Mouse (Mus musculus) left cerebral cortex, postnatal 36 days (tissue): ENCODE results near the gene Kcne1l. TPM values are rescaled to one million over a fixed set of nuclear protein-coding genes. Genes with fewer than 3 reads are reported as not detected.

Experiments used
- DNase-seq, 2 experiments: peaks; one replicate each; pipeline ENCODE4 v3.0.0; 2021 to 2022; ENCODE audit warnings: low spot score in 2 of 2, mixed read lengths in 1 of 2
- intact Hi-C: fragments of 180-260 bp; cut with DNase I; formaldehyde crosslinking; loops from one replicate; pipeline ENCODE4 v1.15.1; 2025
- total RNA-seq, 2 experiments: library from RNA; stranded (reverse); gene quantifications; 2 replicates each; pipeline ENCODE4 v1.2.3; 2021

The Kcne1l gene
- total RNA-seq, result 1 to 10 TPM; 3.0 to 3.4 TPM

- intact Hi-C loops, result no loop called here
- DNase-seq, result no peak
These were observed at the start of gene Kcne1l for GRCm38 (mm10) chrX:142305869-142306581. Gene Kcne1l (minus strand): TSS chrX:142306294.

GRCm38 (mm10) chrX:142336207-142336606 lies 30.1 kb upstream of the Kcne1l start:
- intact Hi-C loops, result no loop called here
- no peak for DNase-seq

GRCm38 (mm10) chrX:142335502-142335901 lies 29.4 kb upstream of the Kcne1l start:
- intact Hi-C loops, result no loop called here
- DNase-seq, result no peak

GRCm38 (mm10) chrX:142325760-142326159 lies 19.7 kb upstream of the Kcne1l start:
- DNase-seq, result no peak
- intact Hi-C loops, result no loop called here

- intact Hi-C loops, result no loop called here
- DNase-seq, result no peak
These were observed 10.0 kb upstream of the Kcne1l start for GRCm38 (mm10) chrX:142316106-142316505.

GRCm38 (mm10) chrX:142315270-142315669 lies 9.2 kb upstream of the Kcne1l start:
- no peak for DNase-seq
- intact Hi-C loops, result loop anchor here (2.0 kb wide), 2 partner anchors 78 to 116 kb away; no protein-coding TSS in a partner anchor

DNA sequence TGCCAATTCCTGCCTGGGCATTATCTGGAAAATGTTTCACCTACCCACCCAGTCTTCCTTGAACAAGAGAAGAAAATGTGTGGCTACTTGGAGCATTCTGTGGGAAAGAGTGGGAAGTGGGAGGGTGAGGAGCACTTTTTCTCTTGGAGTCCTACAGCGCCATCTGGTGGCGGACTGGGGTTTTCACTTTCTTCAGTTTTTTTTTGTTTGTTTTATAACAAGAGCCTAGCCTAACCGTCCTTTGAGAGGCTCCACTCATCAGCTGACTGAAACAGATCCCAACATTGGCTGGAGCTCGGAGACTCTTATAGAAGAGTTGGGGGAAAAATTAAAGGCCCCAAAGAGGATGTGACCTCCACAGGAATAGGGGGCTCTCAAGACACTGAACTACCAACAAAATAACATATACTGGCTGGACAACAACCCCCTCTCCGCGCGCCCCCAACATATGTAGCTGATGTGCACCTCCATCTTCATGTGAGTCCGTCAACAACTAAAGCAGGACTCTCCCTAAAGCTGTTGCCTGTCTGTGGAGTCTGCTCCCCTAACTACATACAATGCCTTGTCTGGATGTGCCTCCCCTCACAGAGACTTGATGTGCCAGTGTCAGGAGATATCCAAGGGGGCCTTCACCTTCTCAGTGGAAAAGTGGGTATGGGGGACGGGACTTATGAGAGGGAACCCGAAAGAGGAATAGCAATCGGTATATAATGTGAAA lies 8.4 kb upstream of the Kcne1l start:
- intact Hi-C loops, result loop anchor here (2.0 to 5.0 kb wide), 3 partner anchors 78 to 116 kb away; partner anchors contain the start of gene Nxt2
- DNase-seq, result peak; percentile 58 to 77

- intact Hi-C loops, result loop anchor here (5.0 kb wide), 1 partner anchor 83 kb away; the partner anchor contains the start of gene Nxt2
- no peak for DNase-seq
These were observed 4.3 kb upstream of the Kcne1l start for GRCm38 (mm10) chrX:142310431-142310830.

- no peak for DNase-seq
- intact Hi-C loops, result no loop called here
These were observed 855 bp downstream of the Kcne1l start for GRCm38 (mm10) chrX:142305010-142305868.

DNA sequence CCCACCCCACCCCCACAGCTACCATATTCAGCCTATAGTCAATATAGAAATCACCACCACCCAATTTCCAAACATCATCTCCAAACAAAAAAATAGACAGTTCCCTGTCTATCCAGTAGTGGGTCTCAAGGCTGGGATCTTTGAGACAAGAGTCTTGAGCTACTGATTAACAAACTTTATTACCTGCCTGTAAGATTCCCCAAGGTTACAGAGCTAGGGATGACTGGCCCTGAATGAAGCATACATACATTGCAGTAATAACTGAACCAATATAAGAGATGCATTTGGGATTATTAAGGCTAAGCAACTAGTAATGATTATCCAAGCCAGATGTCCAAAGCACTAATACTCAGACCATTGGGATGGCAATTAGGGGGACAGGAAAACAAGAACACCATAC lies 1.5 kb downstream of the Kcne1l start:
- intact Hi-C loops, result no loop called here
- DNase-seq, result no peak

DNA sequence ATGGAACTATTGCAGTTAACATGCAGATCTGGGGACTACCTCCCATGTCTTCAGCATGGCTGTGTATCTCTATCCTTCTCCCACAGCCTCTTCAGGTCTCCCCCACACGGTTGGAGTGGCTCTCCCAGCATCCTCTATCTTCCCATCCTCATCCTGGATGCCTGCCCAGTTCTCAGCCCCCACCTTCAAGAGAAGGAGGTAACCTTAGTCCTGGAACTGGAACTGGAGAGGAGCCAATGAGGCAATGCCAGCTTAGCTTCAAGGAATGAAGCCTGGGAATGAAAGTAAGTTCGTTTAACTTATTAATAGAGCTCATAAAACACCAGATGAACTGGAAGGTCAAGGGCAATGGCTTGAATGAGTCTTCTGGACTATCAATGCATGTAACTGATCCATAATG lies 2.6 kb downstream of the Kcne1l start:
- DNase-seq, result no peak
- intact Hi-C loops, result no loop called here

DNA sequence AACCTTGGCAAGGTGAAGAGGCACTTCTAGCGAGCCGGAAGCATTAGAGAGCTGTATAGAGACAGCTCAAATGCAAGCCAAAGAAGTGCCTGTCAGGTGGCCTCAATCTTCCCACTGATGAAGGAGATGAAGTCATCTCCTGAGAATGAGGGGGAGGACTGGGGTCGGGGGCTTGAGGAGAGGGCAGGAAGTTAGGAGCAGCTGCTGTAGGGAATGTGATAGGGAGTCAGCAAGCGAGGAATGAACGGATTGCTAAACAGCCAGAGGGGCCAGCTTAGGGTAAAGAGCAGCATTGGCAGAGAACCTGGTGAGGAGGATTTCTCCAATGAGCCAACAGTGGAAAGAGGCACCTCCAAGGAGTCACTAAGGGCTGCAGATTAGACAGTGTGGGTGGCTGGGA lies 20.2 kb downstream of the Kcne1l start:
- intact Hi-C loops, result no loop called here
- DNase-seq, result no peak

- intact Hi-C loops, result no loop called here
These were observed 29.5 kb downstream of the Kcne1l start for GRCm38 (mm10) chrX:142276573-142276972.

DNA sequence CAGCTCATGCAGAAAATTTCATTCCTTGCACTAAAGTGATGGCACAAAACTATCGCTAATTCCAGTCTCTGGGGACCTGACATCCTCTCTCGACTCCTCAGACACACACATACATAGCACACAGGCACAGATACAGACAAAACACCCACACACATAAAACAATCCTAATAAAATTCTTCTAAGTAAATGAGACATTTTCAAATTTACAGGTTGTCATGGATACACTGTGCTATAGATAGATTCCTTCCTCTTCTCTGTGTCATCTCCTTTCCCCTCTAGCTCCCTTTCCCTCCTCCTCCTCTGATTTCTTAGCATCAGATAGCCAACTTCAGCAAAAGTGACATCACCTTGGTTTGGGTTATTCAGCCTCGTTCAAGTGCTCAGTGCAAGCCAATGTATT lies 30.1 kb downstream of the Kcne1l start:
- intact Hi-C loops, result no loop called here
- DNase-seq, result no peak

More at GRCm38 (mm10) chrX:142276573-142276972, 29.5 kb downstream of the Kcne1l start:
- DNase-seq, result no peak

Other genes with a start within 250 kb of the Kcne1l start
- gene Gucy2f, start 109.4 kb downstream of the Kcne1l start, total RNA-seq, result under 1 TPM; 0.32 to 0.48 TPM
- gene Nxt2, start 79.5 kb downstream of the Kcne1l start, total RNA-seq, result 10 to 100 TPM; 28.9 to 29.3 TPM
- gene Acsl4, start 84.2 kb upstream of the Kcne1l start, total RNA-seq, result 10 to 100 TPM; 65.6 to 72.2 TPM